Mouse (Mus musculus): ENCODE results near the gene Ggct. TPM values are rescaled to one million over a fixed set of nuclear protein-coding genes. Genes with fewer than 3 reads are reported as not detected.

Ggct gene
- polyA plus RNA-seq, 1 experiment: 3.3 TPM

DNA sequence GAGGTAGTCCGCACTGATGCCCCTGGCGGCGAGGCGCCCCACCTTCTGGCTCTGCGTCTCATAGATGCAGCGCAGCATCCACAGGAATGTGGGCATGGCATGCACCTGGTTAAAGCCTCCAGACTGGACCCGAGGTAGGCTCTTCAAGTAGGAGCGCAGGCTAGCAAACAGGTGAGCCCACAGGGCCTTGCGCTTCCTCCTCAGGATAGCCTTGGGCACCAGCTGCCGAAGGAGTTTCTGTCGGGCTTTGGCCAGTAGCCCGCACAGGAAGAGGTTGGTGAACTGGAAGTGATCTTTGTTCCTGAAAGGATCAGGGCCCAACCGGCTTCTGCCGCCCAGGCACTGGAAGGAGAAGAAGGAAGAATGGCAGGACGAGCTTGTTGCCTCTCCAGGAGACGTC is 49.5 kb downstream of the Ggct start:
- no peak for DNase-seq (ENCODE audit: low read depth in 1 of 2, low spot score in 2 of 2)

DNA sequence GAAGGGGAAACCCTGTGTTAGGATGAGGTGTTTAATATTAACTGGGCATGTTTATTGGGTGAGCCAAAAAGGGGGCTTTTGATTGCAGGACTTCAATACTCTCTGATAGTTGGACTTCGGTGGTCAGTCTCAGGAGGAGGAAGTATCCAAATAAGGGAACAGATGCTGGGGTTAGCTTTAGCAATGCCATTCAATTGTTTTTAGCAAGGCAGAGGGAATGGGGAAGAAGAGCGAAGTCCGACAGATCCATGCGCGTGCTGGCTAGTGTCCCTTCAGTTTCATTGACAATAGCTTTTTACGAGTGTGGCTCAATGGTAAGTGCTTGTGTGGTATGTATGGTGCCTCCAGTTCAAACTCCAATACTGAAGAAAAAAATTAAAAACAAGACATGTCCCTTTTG is 51.6 kb downstream of the Ggct start:
- 82% methylated on average over 6 of the region's 6 CpGs for WGBS
- Histone ChIP-seq H3K27ac (ENCODE audit: insufficient read depth, low read length) (no peak overlapping the region), H3K27me3 (ENCODE audit: control insufficient read depth, insufficient read depth, low read length) (no peaks in the 10 kb centered on the region), H3K4me3 (ENCODE audit: extremely low read depth, insufficient read depth, insufficient read length) (no peak overlapping the region), H3K4me1 (ENCODE audit: control insufficient read depth, insufficient read depth, insufficient read length) (peaks cover 22% of the 10 kb centered on the region; the same call in 1 of the 2 replicates), H3K36me3 (ENCODE audit: control insufficient read depth, insufficient read depth, low read length) (peaks cover 20% of the 10 kb centered on the region)
- no peak for TF ChIP-seq POLR2A (IDR thresholded peaks at IDR 0.05; ENCODE audit: low read depth, low read length)
- TF ChIP-seq CTCF (IDR thresholded peaks at IDR 0.05; ENCODE audit: extremely low read depth, insufficient read depth, insufficient read length, insufficient replicate concordance): no peak
- no peak for DNase-seq (ENCODE audit: low read depth in 1 of 2, low spot score in 2 of 2)

More for the DNA sequence above, 49.5 kb downstream of the Ggct start:
- 89% methylated on average over 16 of the region's 16 CpGs for WGBS
- TF ChIP-seq CTCF (IDR thresholded peaks at IDR 0.05; ENCODE audit: extremely low read depth, insufficient read depth, insufficient read length, insufficient replicate concordance) (no peak), POLR2A (IDR thresholded peaks at IDR 0.05; ENCODE audit: low read depth, low read length) (no peak)
- Histone ChIP-seq H3K4me3 (ENCODE audit: extremely low read depth, insufficient read depth, insufficient read length) (no peak overlapping the region), H3K4me1 (ENCODE audit: control insufficient read depth, insufficient read depth, insufficient read length) (peaks cover 15% of the 10 kb centered on the region; the same call in 1 of the 2 replicates), H3K36me3 (ENCODE audit: control insufficient read depth, insufficient read depth, low read length) (peaks cover 24% of the 10 kb centered on the region), H3K27ac (ENCODE audit: insufficient read depth, low read length) (no peak overlapping the region), H3K27me3 (ENCODE audit: control insufficient read depth, insufficient read depth, low read length) (no peaks in the 10 kb centered on the region)

DNA sequence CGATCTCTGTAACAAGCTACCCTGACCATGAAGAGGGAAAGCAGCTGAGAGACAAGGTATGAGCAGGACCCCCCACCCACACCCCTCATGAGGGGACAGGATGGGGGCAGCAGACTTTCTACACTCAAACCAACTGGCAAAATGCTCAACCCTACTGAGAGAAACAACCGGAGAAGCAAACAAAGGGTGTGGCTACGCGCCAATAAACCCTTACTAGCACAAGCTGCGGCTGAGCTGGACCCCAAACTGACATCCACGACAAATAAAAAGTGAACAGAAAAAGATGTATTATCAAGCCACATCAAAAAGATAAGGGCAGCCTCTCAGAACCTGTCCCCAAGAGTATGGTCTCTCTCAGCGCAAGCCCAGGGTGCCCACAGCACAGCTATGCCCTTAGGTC is 52.6 kb downstream of the Ggct start:
- no peak overlapping the region for H3K4me3 ChIP-seq (ENCODE audit: extremely low read depth, insufficient read depth, insufficient read length)
- 41% methylated on average over 7 of the region's 7 CpGs for WGBS
- DNase-seq (ENCODE audit: low read depth in 1 of 2, low spot score in 2 of 2): no peak
- H3K27me3 ChIP-seq (ENCODE audit: control insufficient read depth, insufficient read depth, low read length): no peaks in the 10 kb centered on the region
- peaks cover 23% of the 10 kb centered on the region for H3K36me3 ChIP-seq (ENCODE audit: control insufficient read depth, insufficient read depth, low read length)
- H3K27ac ChIP-seq (ENCODE audit: insufficient read depth, low read length): peak overlapping the region; percentile 44
- no peak for TF ChIP-seq CTCF (IDR thresholded peaks at IDR 0.05; ENCODE audit: extremely low read depth, insufficient read depth, insufficient read length, insufficient replicate concordance)
- no peak for TF ChIP-seq POLR2A (IDR thresholded peaks at IDR 0.05; ENCODE audit: low read depth, low read length)
- H3K4me1 ChIP-seq (ENCODE audit: control insufficient read depth, insufficient read depth, insufficient read length): peaks cover 25% of the 10 kb centered on the region; the same call in 1 of the 2 replicates

DNA sequence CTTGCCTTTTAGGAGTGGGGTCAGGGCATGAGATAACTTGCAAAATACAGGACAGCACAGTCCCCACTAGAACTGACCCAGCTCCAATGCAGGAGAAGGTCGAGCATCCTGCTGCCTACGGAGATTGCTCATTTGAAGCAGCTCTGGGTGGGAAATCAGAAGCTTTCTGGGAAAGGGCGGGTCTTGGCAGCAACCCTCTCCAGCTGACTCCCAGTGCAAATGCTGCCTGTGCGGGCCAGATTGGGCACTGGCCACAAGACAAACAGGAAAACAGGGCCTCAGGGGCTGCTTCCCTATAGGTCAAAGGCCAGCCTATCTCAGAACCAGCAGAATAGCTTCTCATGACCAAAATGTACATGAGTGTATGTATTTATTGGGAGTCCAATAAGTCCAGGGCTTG is 53.1 kb downstream of the Ggct start:
- WGBS: 52% methylated on average over 4 of the region's 4 CpGs
- Histone ChIP-seq H3K36me3 (ENCODE audit: control insufficient read depth, insufficient read depth, low read length) (peaks cover 22% of the 10 kb centered on the region), H3K4me3 (ENCODE audit: extremely low read depth, insufficient read depth, insufficient read length) (no peak overlapping the region), H3K27me3 (ENCODE audit: control insufficient read depth, insufficient read depth, low read length) (no peaks in the 10 kb centered on the region), H3K27ac (ENCODE audit: insufficient read depth, low read length) (peak overlapping the region; percentile 44; the same call in 1 of the 2 replicates), H3K4me1 (ENCODE audit: control insufficient read depth, insufficient read depth, insufficient read length) (peaks cover 25% of the 10 kb centered on the region; the same call in 1 of the 2 replicates)
- TF ChIP-seq POLR2A (IDR thresholded peaks at IDR 0.05; ENCODE audit: low read depth, low read length): no peak
- DNase-seq (ENCODE audit: low read depth in 1 of 2, low spot score in 2 of 2): no peak

DNA sequence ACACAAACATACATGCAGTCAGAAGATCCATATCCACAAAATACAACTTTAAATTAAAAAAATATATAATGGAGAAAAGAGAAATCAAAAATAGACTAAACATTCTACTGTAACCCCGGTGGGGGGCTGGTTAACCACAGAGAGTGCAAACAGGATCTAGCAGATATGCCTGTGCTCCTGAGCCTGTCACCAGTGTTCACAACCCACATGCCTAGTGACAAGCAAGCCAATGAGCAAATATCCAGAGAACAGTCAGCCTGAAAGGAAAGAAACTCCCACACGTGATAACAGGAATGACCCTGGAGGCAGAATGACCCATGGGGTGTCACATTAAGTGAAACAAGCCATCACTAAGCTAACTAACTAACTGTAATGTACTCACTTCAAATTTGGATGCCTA is 56.3 kb downstream of the Ggct start:
- peaks cover 7% of the 10 kb centered on the region; the same call in 1 of the 2 replicates for H3K36me3 ChIP-seq (ENCODE audit: control insufficient read depth, insufficient read depth, low read length)
- TF ChIP-seq POLR2A (IDR thresholded peaks at IDR 0.05; ENCODE audit: low read depth, low read length): no peak
- TF ChIP-seq CTCF (IDR thresholded peaks at IDR 0.05; ENCODE audit: extremely low read depth, insufficient read depth, insufficient read length, insufficient replicate concordance): no peak
- peaks cover 25% of the 10 kb centered on the region; the same call in 1 of the 2 replicates for H3K4me1 ChIP-seq (ENCODE audit: control insufficient read depth, insufficient read depth, insufficient read length)
- DNase-seq (ENCODE audit: low read depth in 1 of 2, low spot score in 2 of 2): no peak
- peak overlapping the region; percentile 58; the same call in 1 of the 2 replicates for H3K27ac ChIP-seq (ENCODE audit: insufficient read depth, low read length)
- H3K27me3 ChIP-seq (ENCODE audit: control insufficient read depth, insufficient read depth, low read length): no peaks in the 10 kb centered on the region
- no peak overlapping the region for H3K4me3 ChIP-seq (ENCODE audit: extremely low read depth, insufficient read depth, insufficient read length)
- 13% methylated on average over 2 of the region's 2 CpGs for WGBS

DNA sequence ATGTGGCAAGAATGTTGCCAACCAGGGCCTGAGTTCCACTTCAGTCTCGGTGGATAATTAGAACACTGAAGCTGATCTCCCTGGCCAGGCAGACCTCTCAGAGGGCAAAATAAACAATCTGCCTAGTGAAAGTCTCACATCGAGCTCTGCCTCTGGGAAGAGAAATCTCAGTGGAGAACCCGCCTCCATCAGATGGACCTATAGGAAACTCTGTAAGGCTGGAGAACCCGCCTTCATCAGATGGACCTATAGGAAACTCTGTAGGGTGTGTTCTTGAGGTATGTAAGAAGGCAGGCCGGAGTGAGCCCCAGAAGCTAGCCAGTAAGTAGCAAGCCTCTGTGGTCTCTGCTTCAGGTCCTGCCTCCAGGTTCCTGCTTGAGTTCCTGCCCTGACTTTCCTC is 57.8 kb downstream of the Ggct start:
- no peaks in the 10 kb centered on the region for H3K27me3 ChIP-seq (ENCODE audit: control insufficient read depth, insufficient read depth, low read length)
- H3K4me3 ChIP-seq (ENCODE audit: extremely low read depth, insufficient read depth, insufficient read length): no peak overlapping the region
- no peak overlapping the region for H3K27ac ChIP-seq (ENCODE audit: insufficient read depth, low read length)
- TF ChIP-seq CTCF (IDR thresholded peaks at IDR 0.05; ENCODE audit: extremely low read depth, insufficient read depth, insufficient read length, insufficient replicate concordance) (no peak), POLR2A (IDR thresholded peaks at IDR 0.05; ENCODE audit: low read depth, low read length) (no peak)
- peaks cover 7% of the 10 kb centered on the region; the same call in 1 of the 2 replicates for H3K36me3 ChIP-seq (ENCODE audit: control insufficient read depth, insufficient read depth, low read length)
- peaks cover 18% of the 10 kb centered on the region; the same call in 1 of the 2 replicates for H3K4me1 ChIP-seq (ENCODE audit: control insufficient read depth, insufficient read depth, insufficient read length)
- no peak for DNase-seq (ENCODE audit: low read depth in 1 of 2, low spot score in 2 of 2)
- 87% methylated on average over 5 of the region's 5 CpGs for WGBS

DNA sequence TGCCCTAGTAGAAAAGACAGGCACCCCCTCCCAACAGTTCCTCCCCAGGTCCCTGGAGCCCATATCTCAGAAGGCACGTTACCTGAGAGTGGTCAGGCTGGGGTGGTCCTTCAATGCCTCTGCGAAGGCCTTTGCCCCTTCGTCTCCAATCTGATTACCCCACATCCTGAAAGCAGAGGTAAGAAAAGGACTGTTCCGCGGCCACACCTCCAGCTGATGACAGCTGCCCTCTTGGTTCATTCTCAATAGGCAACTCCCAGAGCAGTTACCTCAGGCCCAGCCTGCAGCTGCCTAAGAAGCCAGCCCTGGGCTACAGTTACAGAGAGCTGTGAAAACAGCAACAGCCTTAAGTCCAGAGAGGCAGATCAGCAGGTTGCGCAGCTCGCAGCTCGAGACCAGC is 58.4 kb downstream of the Ggct start:
- peaks cover 13% of the 10 kb centered on the region; the same call in 1 of the 2 replicates for H3K4me1 ChIP-seq (ENCODE audit: control insufficient read depth, insufficient read depth, insufficient read length)
- H3K27ac ChIP-seq (ENCODE audit: insufficient read depth, low read length): peak overlapping the region; percentile 25; the same call in 1 of the 2 replicates
- H3K4me3 ChIP-seq (ENCODE audit: extremely low read depth, insufficient read depth, insufficient read length): no peak overlapping the region
- H3K27me3 ChIP-seq (ENCODE audit: control insufficient read depth, insufficient read depth, low read length): no peaks in the 10 kb centered on the region
- H3K36me3 ChIP-seq (ENCODE audit: control insufficient read depth, insufficient read depth, low read length): peaks cover 10% of the 10 kb centered on the region
- WGBS: 72% methylated on average over 8 of the region's 8 CpGs
- no peak for DNase-seq (ENCODE audit: low read depth in 1 of 2, low spot score in 2 of 2)
- TF ChIP-seq CTCF (IDR thresholded peaks at IDR 0.05; ENCODE audit: extremely low read depth, insufficient read depth, insufficient read length, insufficient replicate concordance) (no peak), POLR2A (IDR thresholded peaks at IDR 0.05; ENCODE audit: low read depth, low read length) (no peak)

All from spleen, adult 2 months (tissue).